Mouse (Mus musculus) liver, adult (tissue): ENCODE measurements around the gene 4931440F15Rik.

ENCODE experiments used
- GATA4 ChIP-seq: IDR thresholded peaks from 2 replicates; pipeline ENCODE4 v1.6.1; 2014; ENCODE audit warnings: mild to moderate bottlenecking, low read length; ENCODE audit not compliant: insufficient replicate concordance

The 4931440F15Rik gene

GRCm38 (mm10) chr11:29808981-29809589 lies 16.4 kb downstream of the 4931440F15Rik start:
- no peak for TF ChIP-seq GATA4

GRCm38 (mm10) chr11:29808173-29808980 lies 17.1 kb downstream of the 4931440F15Rik start:
- peak; percentile 77 for TF ChIP-seq GATA4

DNA sequence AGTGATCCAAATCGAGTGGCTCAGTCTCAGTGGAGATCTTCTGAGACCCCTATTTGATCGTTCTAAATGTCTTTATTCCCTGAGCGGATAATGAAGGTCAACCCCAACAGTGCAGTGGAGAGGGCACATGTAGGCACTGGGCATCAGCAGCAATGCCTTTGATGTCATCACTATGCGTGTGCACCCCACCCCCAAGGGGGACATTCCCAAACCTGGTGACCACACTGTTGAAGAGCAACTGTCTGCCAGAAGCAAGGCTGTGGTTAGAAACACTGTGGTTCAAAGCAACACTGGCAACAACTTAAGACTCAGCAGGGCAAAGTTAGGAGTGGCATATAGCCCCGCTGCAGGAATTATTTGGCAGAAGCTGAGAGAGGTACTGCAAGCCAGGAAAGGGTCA lies 18.1 kb downstream of the 4931440F15Rik start:
- no peak for TF ChIP-seq GATA4

DNA sequence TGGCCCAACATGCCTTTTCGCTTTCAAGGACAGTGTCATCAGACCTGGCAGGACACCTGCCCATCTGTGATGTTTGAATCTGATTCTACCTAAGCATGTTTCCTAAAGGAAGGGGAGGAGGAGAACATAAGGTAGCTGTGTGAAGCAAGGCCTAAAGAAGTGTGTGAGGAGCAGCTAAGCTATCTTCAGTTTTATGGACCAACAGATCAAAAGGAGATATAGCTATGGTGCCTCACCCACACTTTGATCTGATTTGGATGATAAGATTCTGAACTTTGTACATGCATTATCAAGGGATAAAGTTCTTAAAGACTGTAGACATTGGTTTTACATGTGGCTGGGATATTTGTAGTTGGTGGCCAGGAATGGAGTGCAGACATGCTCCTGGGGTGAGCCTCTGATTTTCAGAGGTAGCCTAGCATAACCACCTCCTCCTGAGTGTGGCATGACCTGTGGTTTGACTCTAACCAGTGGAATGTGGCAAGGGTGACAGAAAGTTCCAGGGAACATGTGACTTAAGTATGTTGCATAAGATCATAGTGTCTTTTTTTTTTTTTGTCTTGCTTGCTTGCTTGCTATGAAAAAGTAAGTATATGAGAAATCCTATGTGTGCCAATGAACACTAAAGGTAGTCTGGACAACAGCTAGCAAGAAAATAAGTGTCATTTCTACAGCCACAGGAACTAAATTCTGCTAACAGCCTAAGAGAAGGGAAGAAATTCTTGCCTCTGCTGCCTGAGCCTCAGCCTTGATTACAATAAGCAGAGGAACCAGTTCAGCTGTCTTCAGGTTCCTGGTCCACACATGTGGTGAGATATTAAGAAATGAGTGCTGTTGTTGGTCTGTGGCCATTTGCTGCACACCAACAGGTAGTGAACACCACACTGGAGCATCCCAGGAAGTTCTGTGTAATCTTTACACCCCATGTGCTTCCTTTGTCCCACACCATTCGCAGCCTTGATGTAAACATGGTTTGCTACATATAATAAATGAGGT lies 23.7 kb downstream of the 4931440F15Rik start:
- no peak for TF ChIP-seq GATA4

- no peak for TF ChIP-seq GATA4
These were observed 25.6 kb downstream of the 4931440F15Rik start for GRCm38 (mm10) chr11:29799839-29800238.

DNA sequence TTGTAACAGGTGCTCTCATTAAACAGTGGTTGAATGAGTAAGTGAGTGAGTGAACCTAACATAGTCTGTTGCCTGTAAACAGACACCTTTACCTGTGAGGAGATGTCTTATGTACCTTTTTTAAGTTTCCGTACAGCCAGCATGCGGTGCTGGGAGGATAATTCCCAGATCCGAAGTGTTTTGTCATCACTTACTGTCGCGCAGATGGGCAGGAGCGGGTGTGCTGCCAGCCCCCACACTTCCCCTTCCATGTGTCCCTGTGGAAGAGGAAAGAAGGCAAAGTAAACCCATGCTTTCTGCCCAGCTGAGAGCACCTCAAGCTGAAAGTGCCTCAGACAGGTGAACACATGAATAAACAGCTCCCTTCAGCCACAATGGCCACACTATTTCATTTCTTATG lies 30.4 kb downstream of the 4931440F15Rik start:
- no peak for TF ChIP-seq GATA4

DNA sequence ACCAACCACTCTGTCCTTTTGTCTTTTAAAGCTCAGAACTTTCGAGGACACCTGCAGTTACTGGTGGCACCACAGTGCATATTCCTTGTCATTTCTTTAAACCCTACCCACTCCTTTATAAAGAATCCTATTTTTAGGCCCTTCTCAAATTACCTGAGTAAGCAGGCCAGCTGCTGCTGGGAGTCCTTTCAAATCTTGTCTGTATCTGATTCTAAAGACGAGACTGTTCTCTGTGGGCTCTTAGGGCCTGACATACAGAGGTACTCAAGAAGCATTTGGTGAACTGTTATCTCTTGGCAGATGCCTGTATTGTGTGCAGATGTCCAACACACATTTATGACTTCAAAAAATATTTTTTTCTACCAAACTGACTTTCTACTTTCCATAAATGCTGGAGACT lies 31.0 kb downstream of the 4931440F15Rik start:
- no peak for TF ChIP-seq GATA4

DNA sequence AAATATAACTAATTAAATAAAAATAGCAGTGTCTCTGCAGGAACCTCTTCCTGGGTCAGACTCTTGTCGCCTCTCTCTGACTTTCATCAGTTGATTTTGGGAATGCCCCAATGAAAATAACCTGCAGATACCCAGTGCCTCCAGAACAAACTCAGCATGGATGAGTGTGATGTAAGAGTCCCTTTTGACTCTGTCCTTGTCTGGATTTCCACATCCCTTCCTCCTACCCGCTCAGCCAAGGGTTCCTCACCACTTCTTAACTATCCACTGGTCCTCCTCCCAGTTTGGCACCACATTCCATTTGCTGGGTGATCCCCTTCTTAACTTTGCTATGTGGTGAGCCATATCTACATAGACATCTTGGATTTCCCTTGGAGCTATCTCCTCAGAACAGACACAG lies 34.7 kb downstream of the 4931440F15Rik start:
- TF ChIP-seq GATA4: no peak

GRCm38 (mm10) chr11:29788921-29789638 lies 36.4 kb downstream of the 4931440F15Rik start:
- no peak for TF ChIP-seq GATA4

DNA sequence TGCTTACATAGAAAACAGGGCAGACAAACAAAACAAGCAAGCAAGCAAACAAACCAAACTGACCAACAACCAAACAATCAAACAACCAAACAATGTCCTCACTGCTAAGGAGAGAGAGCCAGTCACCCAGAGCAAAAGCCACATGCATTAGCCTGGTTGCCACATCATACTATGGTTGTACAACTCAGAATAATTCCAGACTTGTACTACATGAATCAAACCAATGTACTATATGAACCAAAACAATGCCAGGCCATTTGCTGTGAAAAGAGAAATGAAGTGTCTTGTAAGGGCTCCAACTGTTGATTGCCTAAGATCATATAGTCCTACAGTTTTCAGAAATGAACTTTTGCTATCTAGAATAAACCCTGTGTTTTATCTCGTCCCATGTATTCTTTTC lies 37.0 kb downstream of the 4931440F15Rik start:
- TF ChIP-seq GATA4: no peak

DNA sequence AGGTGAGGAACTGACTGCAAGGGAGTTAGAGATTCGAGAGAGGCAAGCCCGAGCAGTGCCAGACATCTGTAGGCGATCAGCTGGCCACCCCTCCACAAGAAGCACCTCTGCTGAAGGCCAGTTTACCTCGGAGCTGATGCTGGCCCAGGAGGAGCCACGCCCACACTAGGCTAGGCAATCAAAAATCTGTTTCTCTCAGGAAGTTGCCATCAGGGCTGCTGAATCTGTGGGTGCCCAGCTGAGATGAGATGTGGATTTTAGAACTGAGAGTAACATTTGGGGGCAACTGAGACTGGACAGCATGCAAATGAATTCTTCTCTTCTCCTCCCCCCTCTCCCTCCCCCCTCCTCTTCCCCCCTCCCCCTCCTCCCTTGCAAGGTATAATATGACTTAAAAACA lies 38.0 kb downstream of the 4931440F15Rik start:
- no peak for TF ChIP-seq GATA4

DNA sequence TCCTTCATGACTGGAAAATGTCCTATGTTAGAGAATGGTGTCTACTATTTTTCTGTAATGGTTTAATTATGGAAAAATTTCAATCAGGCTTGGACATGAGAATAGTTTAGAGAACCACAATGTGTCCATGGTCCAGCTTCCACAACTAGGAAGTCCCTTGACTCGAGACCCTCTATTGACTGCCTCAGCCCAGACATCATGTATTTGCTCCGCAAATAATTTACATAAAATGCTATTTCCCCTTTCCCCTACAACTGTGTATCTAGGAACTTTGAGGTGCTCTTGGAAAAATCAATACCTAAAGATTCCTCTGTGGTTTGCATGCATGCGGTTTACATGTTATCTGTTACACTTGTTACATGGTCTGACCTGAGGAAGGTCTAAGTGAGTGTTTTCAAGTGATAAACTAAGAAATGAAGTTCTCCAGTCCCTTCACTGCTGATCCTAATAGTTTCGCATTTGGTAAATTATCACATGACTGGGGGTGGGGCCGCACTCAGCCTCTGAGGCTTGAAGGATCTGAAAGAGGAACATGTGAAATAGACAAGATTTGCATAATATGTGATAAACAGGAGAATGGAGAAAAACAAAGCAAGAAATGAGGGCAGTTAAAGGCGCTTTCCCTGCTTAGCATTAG lies 38.8 kb downstream of the 4931440F15Rik start:
- TF ChIP-seq GATA4: no peak

GRCm38 (mm10) chr11:29779409-29780026 lies 46.0 kb downstream of the 4931440F15Rik start:
- no peak for TF ChIP-seq GATA4

GRCm38 (mm10) chr11:29778936-29779335 lies 46.5 kb downstream of the 4931440F15Rik start:
- no peak for TF ChIP-seq GATA4

- no peak for TF ChIP-seq GATA4
These were observed 47.5 kb downstream of the 4931440F15Rik start for GRCm38 (mm10) chr11:29777964-29778363.
